Mouse (Mus musculus) kidney, postnatal 25 days (tissue): ENCODE results near the gene Gm21818.
A peak's percentile ranks its signal among the peaks of the same experiment; 100 is the strongest.
"Not testable (repeated sequence)": the region's sequence is repeated elsewhere in the genome, so short reads cannot be mapped to it uniquely, and the experiment has no call there.

ENCODE experiments used
- DNase-seq, 2 experiments: peaks; one replicate each; pipeline ENCODE4 v3.0.0; 2021; ENCODE audit warnings: mixed read lengths in 2 of 2

Gm21818 gene

GRCm38 (mm10) chr13:120172133-120172532 lies at the start of gene Gm21818:
Gene Gm21818, plus strand, starts transcription at chr13:120172433.
- not testable (repeated sequence) for DNase-seq

- not testable (repeated sequence) for DNase-seq
Observed at GRCm38 (mm10) chr13:120139946-120140345, 32.3 kb upstream of the Gm21818 start, which contains the start of gene Gm20767. Gene Gm20767, plus strand, starts transcription at chr13:120140246.

- DNase-seq, result not testable (repeated sequence)
Observed at GRCm38 (mm10) chr13:120142348-120142747, 29.9 kb upstream of the Gm21818 start.

GRCm38 (mm10) chr13:120149660-120150407 lies 22.4 kb upstream of the Gm21818 start:
- DNase-seq, result not testable (repeated sequence)

GRCm38 (mm10) chr13:120150589-120150988 lies 21.6 kb upstream of the Gm21818 start:
- DNase-seq, result not testable (repeated sequence)

GRCm38 (mm10) chr13:120168301-120168700 lies 3.9 kb upstream of the Gm21818 start:
- peak in 1 of 2 experiments; percentile 3 for DNase-seq

- DNase-seq, result not testable (repeated sequence)
Observed at GRCm38 (mm10) chr13:120196189-120196821, 24.1 kb downstream of the Gm21818 start.

GRCm38 (mm10) chr13:120215847-120216246 lies 43.6 kb downstream of the Gm21818 start, which contains the start of gene Gm21762:
Gene Gm21762, minus strand, starts transcription at chr13:120215947.
- not testable (repeated sequence) for DNase-seq

- not testable (repeated sequence) for DNase-seq
Observed at GRCm38 (mm10) chr13:120220922-120221321, 48.7 kb downstream of the Gm21818 start.

GRCm38 (mm10) chr13:120223012-120223659 lies 50.9 kb downstream of the Gm21818 start:
- not testable (repeated sequence) for DNase-seq
